Mouse (Mus musculus): ENCODE measurements around the gene Cacna1f. TPM values are rescaled to one million over a fixed set of nuclear protein-coding genes. Genes with fewer than 3 reads are reported as not detected.

Gene Cacna1f
- polyA plus RNA-seq, 1 experiment from 2014 or later = 0.03 TPM

- 87% methylated on average over 11 of the region's 11 CpGs for WGBS
- ATAC-seq = no peak
- H3K4me3 ChIP-seq = no peak overlapping the region
- no peaks in the 10 kb centered on the region for H3K9me3 ChIP-seq (replicated peaks)
- no peak overlapping the region for H3K4me2 ChIP-seq
- no peaks in the 10 kb centered on the region for H3K4me1 ChIP-seq
- H3K27me3 ChIP-seq = no peaks in the 10 kb centered on the region
- no peak overlapping the region for H3K9ac ChIP-seq
- no peak overlapping the region for H3K27ac ChIP-seq
- H3K36me3 ChIP-seq (ENCODE audit: poor library complexity, severe bottlenecking) = peaks cover 8% of the 10 kb centered on the region; the same call in 1 of the 2 replicates
Measured at GRCm38 (mm10) chrX:7664791-7665190, 57.9 kb downstream of the Cacna1f start.

DNA sequence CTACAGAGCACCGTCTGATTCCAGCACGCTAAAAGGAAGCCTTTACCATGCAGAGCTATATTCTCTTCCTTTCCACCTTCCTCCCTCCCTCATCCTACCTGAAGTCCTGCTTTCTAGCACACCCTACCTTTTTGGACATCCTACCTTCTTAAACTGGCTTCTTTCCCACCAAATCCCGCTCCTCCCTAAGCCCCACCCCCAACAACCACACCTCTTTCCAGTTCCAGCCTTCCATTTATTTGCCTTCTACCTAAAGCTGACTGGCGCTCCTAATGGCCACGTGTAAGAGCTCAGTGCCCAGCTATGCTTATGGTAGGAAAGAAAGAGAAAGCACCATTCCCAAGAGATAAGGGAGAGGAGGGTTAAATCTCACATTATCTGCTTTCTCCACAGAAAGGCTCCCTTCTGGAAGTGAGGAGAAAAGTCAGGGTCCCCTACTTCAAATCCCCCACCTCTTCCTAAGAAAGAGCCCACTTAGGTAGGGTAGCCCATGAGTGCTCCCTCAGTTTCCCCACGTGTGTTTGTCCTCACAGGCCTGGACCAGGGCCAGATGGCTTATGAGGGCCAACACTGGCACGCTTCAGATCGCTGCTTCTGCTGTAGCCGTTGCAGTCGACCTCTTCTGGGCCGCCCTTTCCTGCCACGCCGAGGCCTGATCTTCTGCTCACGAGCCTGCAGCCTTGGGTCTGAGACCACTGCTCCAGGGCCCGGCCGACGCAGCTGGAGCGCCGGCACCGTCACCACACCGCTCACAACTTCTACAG lies 59.0 kb downstream of the Cacna1f start:
- H3K36me3 ChIP-seq (ENCODE audit: poor library complexity, severe bottlenecking) = peaks cover 8% of the 10 kb centered on the region; the same call in 1 of the 2 replicates
- no peaks in the 10 kb centered on the region for H3K27me3 ChIP-seq
- no peak overlapping the region for H3K27ac ChIP-seq
- H3K4me1 ChIP-seq = no peaks in the 10 kb centered on the region
- no peaks in the 10 kb centered on the region for H3K9me3 ChIP-seq (replicated peaks)
- no peak overlapping the region for H3K4me2 ChIP-seq
- no peak overlapping the region for H3K9ac ChIP-seq
- no peak for ATAC-seq
- 76% methylated on average over 21 of the region's 21 CpGs for WGBS
- H3K4me3 ChIP-seq = no peak overlapping the region

GRCm38 (mm10) chrX:7670390-7670881 lies 63.6 kb downstream of the Cacna1f start:
- Histone ChIP-seq H3K27ac (peak overlapping the region; percentile 65), H3K4me2 (peak overlapping the region; percentile 58), H3K27me3 (no peaks in the 10 kb centered on the region), H3K4me3 (peak overlapping the region; percentile 43), H3K4me1 (no peaks in the 10 kb centered on the region), H3K36me3 (ENCODE audit: poor library complexity, severe bottlenecking) (peaks cover 8% of the 10 kb centered on the region; the same call in 1 of the 2 replicates), H3K9me3 (replicated peaks) (no peaks in the 10 kb centered on the region; the same call in 1 of the 2 replicates), H3K9ac (peak overlapping the region; percentile 59)
- WGBS = 20% methylated on average over 19 of the region's 19 CpGs
- peak; percentile 81 for ATAC-seq

DNA sequence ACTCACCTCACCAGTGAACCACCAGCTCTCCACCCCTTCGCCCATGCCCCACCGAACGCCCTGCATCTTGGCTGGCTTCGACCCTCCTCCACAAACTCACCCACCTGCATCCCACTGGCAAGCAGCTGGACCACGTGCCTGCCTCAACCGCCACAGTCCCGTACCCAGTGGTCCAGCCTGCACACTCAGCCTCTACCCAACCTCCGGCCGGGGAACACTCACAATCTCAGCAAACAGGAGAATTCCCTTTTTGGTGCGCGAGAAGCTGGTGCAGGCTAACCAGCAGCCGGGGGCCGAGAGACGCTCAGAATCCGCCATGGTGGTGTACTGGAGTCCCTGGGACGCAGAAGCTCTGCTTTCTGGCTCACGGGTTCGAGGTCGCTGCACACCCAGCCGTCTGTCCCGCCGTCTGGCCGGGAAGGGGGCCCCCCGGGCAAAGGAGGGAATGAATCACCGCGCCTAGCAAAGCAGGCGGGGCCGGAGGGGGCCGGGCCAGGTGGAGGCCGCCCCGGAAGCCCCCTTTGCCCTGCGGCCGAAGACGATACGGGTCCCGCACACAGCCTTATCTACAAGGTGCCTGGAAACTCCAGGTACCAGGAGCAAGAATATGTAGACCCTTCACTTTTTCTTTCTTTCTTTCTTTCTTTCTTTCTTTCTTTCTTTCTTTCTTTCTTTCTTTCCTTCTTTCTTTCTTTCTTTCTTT lies 64.2 kb downstream of the Cacna1f start, which contains the start of gene Plp2:
Gene Plp2 (minus strand): TSS at position 470 of the 703 bp plus-strand sequence.
- peak within 1 kb of the TSS; percentile 43 for H3K4me3 ChIP-seq
- 18% methylated on average over 20 of the region's 36 CpGs for WGBS
- H3K36me3 ChIP-seq (ENCODE audit: poor library complexity, severe bottlenecking) = peaks cover 8% of the 10 kb centered on the region; the same call in 1 of the 2 replicates
- no peaks in the 10 kb centered on the region for H3K4me1 ChIP-seq
- H3K27ac ChIP-seq = peak within 1 kb of the TSS; percentile 65
- peak within 1 kb of the TSS; percentile 59 for H3K9ac ChIP-seq
- H3K27me3 ChIP-seq = no peaks in the 10 kb centered on the region
- H3K4me2 ChIP-seq = peak within 1 kb of the TSS; percentile 58
- H3K9me3 ChIP-seq (replicated peaks) = no peaks in the 10 kb centered on the region; the same call in 1 of the 2 replicates
- ATAC-seq = peak; percentile 72

GRCm38 (mm10) chrX:7672739-7673138 lies 65.9 kb downstream of the Cacna1f start:
- Histone ChIP-seq H3K4me1 (no peaks in the 10 kb centered on the region), H3K9me3 (replicated peaks) (no peaks in the 10 kb centered on the region; the same call in none of the 2 replicates), H3K4me2 (no peak overlapping the region), H3K27me3 (no peaks in the 10 kb centered on the region), H3K36me3 (ENCODE audit: poor library complexity, severe bottlenecking) (no peaks in the 10 kb centered on the region), H3K27ac (no peak overlapping the region), H3K4me3 (no peak overlapping the region), H3K9ac (no peak overlapping the region)
- no peak for ATAC-seq
- WGBS = 66% methylated on average over 6 of the region's 6 CpGs

- 54% methylated on average over 12 of the region's 12 CpGs for WGBS
- H3K9ac ChIP-seq = no peak overlapping the region
- H3K27me3 ChIP-seq = no peaks in the 10 kb centered on the region
- ATAC-seq = no peak
- peak overlapping the region; percentile 47; the same call in 1 of the 2 replicates for H3K4me2 ChIP-seq
- no peaks in the 10 kb centered on the region; the same call in none of the 2 replicates for H3K9me3 ChIP-seq (replicated peaks)
- no peak overlapping the region for H3K4me3 ChIP-seq
- no peak overlapping the region for H3K27ac ChIP-seq
- no peaks in the 10 kb centered on the region for H3K4me1 ChIP-seq
- no peaks in the 10 kb centered on the region for H3K36me3 ChIP-seq (ENCODE audit: poor library complexity, severe bottlenecking)
Measured at GRCm38 (mm10) chrX:7673578-7674281, 66.8 kb downstream of the Cacna1f start.

GRCm38 (mm10) chrX:7674284-7675000 lies 67.6 kb downstream of the Cacna1f start:
- H3K36me3 ChIP-seq (ENCODE audit: poor library complexity, severe bottlenecking) = no peaks in the 10 kb centered on the region
- H3K4me2 ChIP-seq = peak overlapping the region; percentile 47
- H3K4me1 ChIP-seq = no peaks in the 10 kb centered on the region
- ATAC-seq = peak; percentile 34; the same call in 1 of the 2 replicates
- H3K27me3 ChIP-seq = no peaks in the 10 kb centered on the region
- 26% methylated on average over 28 of the region's 28 CpGs for WGBS
- H3K4me3 ChIP-seq = peak overlapping the region; percentile 17
- H3K9ac ChIP-seq = no peak overlapping the region
- H3K9me3 ChIP-seq (replicated peaks) = no peaks in the 10 kb centered on the region; the same call in none of the 2 replicates
- H3K27ac ChIP-seq = no peak overlapping the region

DNA sequence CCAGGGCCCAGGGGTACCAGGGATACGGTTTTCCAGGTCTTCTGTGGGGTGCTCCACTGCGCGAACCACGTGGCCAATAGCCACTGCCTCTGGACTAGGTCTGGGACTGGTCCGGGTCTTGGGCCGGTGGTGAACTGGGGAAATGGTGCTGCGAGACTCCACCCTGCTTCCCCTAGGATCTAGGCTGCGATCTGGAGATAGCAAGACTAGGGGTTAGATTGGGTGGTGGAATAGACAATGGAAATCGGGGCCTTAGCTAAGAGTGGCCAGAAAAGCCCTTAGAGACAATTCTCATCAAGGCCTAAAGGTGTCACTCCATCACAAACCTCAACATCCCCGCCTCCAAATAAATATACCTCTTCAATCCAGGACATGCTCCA lies 68.1 kb downstream of the Cacna1f start:
- WGBS = 32% methylated on average over 10 of the region's 10 CpGs
- no peaks in the 10 kb centered on the region for H3K4me1 ChIP-seq
- H3K9ac ChIP-seq = no peak overlapping the region
- H3K27me3 ChIP-seq = no peaks in the 10 kb centered on the region
- ATAC-seq = no peak; the same call in 1 of the 2 replicates
- H3K27ac ChIP-seq = no peak overlapping the region
- H3K4me3 ChIP-seq = peak overlapping the region; percentile 17; the same call in 1 of the 2 replicates
- no peaks in the 10 kb centered on the region for H3K36me3 ChIP-seq (ENCODE audit: poor library complexity, severe bottlenecking)
- peak overlapping the region; percentile 47 for H3K4me2 ChIP-seq
- H3K9me3 ChIP-seq (replicated peaks) = no peaks in the 10 kb centered on the region; the same call in none of the 2 replicates

DNA sequence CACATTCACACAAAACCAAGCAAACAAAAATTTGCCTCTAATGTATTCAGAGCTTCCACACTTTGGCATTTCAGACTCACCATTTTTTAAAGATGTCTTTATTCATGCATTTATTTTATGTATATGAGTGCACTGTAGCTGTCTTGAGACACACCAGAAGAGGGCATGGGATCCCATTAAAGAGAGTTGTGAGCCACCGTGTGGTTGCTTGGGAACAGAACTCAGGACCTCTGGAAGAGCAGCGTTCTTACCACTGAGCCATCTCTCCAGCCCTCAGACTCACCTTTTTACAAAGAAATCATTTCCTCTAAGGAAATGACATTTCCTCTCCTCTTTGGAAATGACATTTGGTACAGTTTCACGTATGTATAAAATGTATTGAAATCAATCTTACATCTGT lies 72.1 kb downstream of the Cacna1f start:
- Histone ChIP-seq H3K9me3 (replicated peaks) (no peaks in the 10 kb centered on the region; the same call in none of the 2 replicates), H3K9ac (no peak overlapping the region), H3K4me1 (no peaks in the 10 kb centered on the region), H3K4me2 (no peak overlapping the region), H3K27ac (no peak overlapping the region), H3K27me3 (no peaks in the 10 kb centered on the region), H3K36me3 (ENCODE audit: poor library complexity, severe bottlenecking) (no peaks in the 10 kb centered on the region), H3K4me3 (no peak overlapping the region)
- WGBS = 51% methylated on average over 3 of the region's 3 CpGs
- ATAC-seq = no peak

DNA sequence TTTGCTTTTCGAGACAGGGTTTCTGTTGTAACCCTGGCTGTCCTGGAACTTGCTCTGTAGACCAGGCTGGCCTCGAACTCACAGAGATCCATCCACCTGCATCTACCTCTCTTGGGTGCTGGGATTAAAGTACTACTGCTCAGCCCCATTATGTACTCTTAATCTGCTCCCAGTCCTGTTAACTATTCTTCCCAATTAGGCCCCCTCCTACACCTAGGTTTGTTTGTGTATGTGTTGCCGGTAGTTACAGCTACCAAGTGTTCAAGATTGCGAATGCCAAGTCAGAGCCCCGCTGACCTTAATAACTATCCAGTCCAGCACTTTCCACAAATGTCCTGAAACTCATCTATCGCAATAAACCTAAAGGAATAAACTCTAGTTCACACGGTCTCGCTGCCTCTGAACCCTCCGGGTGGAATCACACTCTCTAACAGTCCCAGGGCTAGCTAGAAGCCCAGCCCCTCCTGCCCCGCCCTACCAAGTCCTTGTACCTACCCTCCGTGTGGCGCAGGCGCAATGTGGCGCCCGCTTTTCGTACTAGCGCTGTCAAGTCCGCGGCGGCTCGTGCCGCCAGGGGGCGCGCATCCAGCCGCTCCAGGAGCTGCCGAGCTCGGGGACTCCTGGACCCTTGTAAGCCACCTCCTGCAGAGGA lies 72.6 kb downstream of the Cacna1f start:
- Histone ChIP-seq H3K4me3 (peak overlapping the region; percentile 25), H3K4me2 (peak overlapping the region; percentile 54)
- ATAC-seq = peak; percentile 96

GRCm38 (mm10) chrX:7680057-7680412 lies 73.2 kb downstream of the Cacna1f start:
- Histone ChIP-seq H3K4me1 (no peaks in the 10 kb centered on the region), H3K4me2 (peak overlapping the region; percentile 54), H3K27ac (no peak overlapping the region), H3K4me3 (peak overlapping the region; percentile 25), H3K9me3 (replicated peaks) (no peaks in the 10 kb centered on the region; the same call in none of the 2 replicates), H3K36me3 (ENCODE audit: poor library complexity, severe bottlenecking) (no peaks in the 10 kb centered on the region), H3K9ac (no peak overlapping the region; the same call in 1 of the 2 replicates), H3K27me3 (no peaks in the 10 kb centered on the region)
- 17% methylated on average over 12 of the region's 12 CpGs for WGBS
- peak; percentile 50 for ATAC-seq

More for the DNA sequence above, 72.6 kb downstream of the Cacna1f start:
- Histone ChIP-seq H3K27me3 (no peaks in the 10 kb centered on the region), H3K4me1 (no peaks in the 10 kb centered on the region), H3K9me3 (replicated peaks) (no peaks in the 10 kb centered on the region; the same call in none of the 2 replicates), H3K9ac (no peak overlapping the region; the same call in 1 of the 2 replicates), H3K27ac (no peak overlapping the region), H3K36me3 (ENCODE audit: poor library complexity, severe bottlenecking) (no peaks in the 10 kb centered on the region)
- whole genome bisulfite sequencing = 13% methylated on average over 27 of the region's 27 CpGs

Data from forebrain, embryonic 13.5 days (tissue).